Mouse (Mus musculus) liver, adult 2 months (tissue): Measurements from ENCODE around the gene Fbl.

Experiments used
- CTCF ChIP-seq: fragments of 200-500 bp; IDR thresholded peaks from 2 replicates; pipeline ENCODE4 v1.5.1; 2011; ENCODE audit warnings: low read depth, low read length, control low read depth
- POLR2A ChIP-seq: fragments of 200-500 bp; IDR thresholded peaks from 2 replicates; pipeline ENCODE4 v1.6.1; 2011; ENCODE audit warnings: low read length, control low read depth; ENCODE audit not compliant: insufficient read depth; ENCODE audit errors: extremely low read depth

DNA sequence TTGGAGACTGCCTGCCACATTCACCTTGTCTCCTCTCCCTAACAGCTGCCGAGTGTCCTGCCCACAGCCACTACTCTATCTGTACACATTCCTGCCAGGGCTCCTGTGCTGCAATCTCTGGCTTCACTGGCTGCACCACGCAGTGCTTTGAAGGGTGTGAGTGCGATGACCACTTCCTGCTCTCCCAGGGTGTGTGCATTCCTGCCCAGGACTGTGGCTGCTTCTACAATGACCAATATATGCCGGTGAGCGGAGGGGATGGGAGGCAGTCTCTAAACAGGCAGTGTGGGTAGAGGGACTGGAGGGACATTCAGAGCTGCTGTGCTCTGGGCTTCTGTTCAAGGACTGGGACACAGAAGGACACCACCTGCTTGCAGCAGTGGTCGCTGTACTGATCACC lies 10.2 kb upstream of the Fbl start:
- TF ChIP-seq CTCF (no peak), POLR2A (no peak)
